Mouse (Mus musculus) embryonic facial prominence, embryonic 15.5 days (tissue): ENCODE measurements at regions not wholly inside any gene's neighbourhood (a gene's known extent, or its start where the extent isn't known, plus 50 kb on each side); places are given as distances from the start of the nearest gene placed in this dataset.
"Not testable (repeated sequence)": the region's sequence is repeated elsewhere in the genome, so short reads cannot be mapped to it uniquely, and the experiment has no call there.

Source experiments
- ATAC-seq: fragments of 200-750 bp; cut with Nextera tagmentation; 2 replicates; pipeline ENCODE4 v1.8.0; 2017; ENCODE audit warnings: low read depth, moderate TSS enrichment; ENCODE audit not compliant: insufficient number of reproducible peaks, low FRiP score, low TSS enrichment
- H3K27ac ChIP-seq: fragments of 300-500 bp; sonication (generic); replicated peaks from 2 replicates; pipeline ENCODE4 v1.5.1; 2015; ENCODE audit warnings: mild to moderate bottlenecking, inconsistent platforms
- H3K27me3 ChIP-seq: fragments of 300-500 bp; sonication (generic); 2 replicates; pipeline ENCODE4 v1.6.1; 2015; ENCODE audit warnings: inconsistent platforms
- H3K36me3 ChIP-seq: fragments of 300-500 bp; sonication (generic); 2 replicates; pipeline ENCODE4 v1.6.1; 2015; ENCODE audit warnings: mild to moderate bottlenecking, inconsistent platforms
- H3K4me1 ChIP-seq: fragments of 300-500 bp; sonication (generic); 2 replicates; pipeline ENCODE4 v1.6.1; 2015; ENCODE audit warnings: inconsistent platforms
- H3K4me2 ChIP-seq: fragments of 300-500 bp; sonication (generic); replicated peaks from 2 replicates; pipeline ENCODE4 v1.6.1; 2015; ENCODE audit warnings: mild to moderate bottlenecking, inconsistent platforms
- H3K4me3 ChIP-seq: fragments of 300-500 bp; sonication (generic); replicated peaks from 2 replicates; pipeline ENCODE4 v1.5.1; 2015; ENCODE audit warnings: mild to moderate bottlenecking, inconsistent platforms
- H3K9ac ChIP-seq: fragments of 300-500 bp; sonication (generic); 2 replicates; pipeline ENCODE4 v1.6.1; 2015; ENCODE audit warnings: inconsistent platforms
- H3K9me3 ChIP-seq: fragments of 300-500 bp; sonication (generic); replicated peaks from 2 replicates; pipeline ENCODE4 v1.6.1; 2016; ENCODE audit warnings: inconsistent platforms
- WGBS: fragments of 180-500 bp; shearing (Covaris S2); methylation state at CpG from one replicate; pipeline ENCODE4 v1.1.7; 2015; 5-methylcytosine and 5-hydroxymethylcytosine counted together

DNA sequence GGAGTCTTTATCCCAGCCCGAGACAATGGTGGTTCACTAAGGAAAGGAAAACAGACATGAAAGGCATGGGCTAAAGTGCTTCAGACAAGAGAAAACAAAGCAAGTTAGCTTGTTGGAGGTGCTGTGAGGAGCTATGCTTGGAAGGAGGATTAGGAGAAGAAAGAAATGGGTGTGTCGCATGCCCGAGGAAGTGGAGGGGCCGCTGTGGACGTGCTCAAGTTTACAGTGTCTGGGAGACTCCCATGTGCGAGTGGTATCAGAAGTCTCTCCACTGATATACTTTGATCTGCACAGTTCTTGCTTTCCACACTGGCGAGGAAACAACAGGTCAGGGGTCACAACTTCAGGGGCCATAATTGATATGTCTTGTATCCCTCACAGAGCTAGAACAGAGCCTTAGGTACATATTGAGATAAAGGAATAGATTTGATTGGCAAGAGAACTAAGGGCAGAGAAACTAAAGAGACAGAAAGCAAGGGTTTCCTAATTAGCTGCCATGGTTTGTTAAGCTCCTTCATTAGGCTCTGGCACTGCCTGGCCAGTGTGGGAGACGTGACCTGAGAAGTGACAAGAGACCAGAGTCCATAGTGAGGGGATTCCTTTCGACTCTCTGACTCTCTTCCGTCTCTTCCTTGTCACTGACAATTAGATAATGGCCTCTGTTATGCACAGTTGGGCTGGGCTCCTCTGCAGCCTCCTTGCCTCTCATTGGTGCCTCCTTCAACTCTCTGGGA is 93.1 kb downstream of the Enc1 start:
- Histone ChIP-seq H3K4me2 (no peak overlapping the region), H3K4me3 (no peak overlapping the region), H3K9ac (no peak overlapping the region), H3K36me3 (no peaks in the 10 kb centered on the region), H3K27me3 (peaks cover 4% of the 10 kb centered on the region; the same call in 1 of the 2 replicates), H3K9me3 (no peaks in the 10 kb centered on the region), H3K27ac (no peak overlapping the region), H3K4me1 (peaks cover 12% of the 10 kb centered on the region)
- no peak for ATAC-seq
- WGBS = 31% methylated on average over 10 of the region's 10 CpGs

DNA sequence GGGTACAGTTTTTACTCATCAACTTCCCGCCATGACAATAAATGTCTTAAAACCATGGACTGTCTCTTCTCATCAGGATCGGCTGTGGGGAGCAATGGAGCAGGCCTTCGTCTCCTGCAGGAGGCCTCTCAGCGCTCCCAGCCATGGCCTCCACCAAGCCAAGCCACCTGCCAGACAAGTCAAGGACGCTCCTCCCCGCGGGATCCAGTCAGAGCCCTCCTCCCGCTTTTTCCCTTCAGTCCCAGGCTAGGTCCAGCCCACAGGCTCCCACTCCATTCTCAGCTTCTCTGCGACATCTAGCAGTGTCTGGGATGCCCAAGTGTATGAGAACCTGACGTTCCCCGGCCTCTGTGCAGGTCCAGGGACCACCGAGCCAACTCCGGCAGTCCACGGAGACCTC is 90.2 kb downstream of the Enc1 start:
- WGBS = 88% methylated on average over 14 of the region's 14 CpGs
- H3K4me1 ChIP-seq = no peaks in the 10 kb centered on the region
- peaks cover 4% of the 10 kb centered on the region; the same call in 1 of the 2 replicates for H3K27me3 ChIP-seq
- H3K9me3 ChIP-seq = no peaks in the 10 kb centered on the region
- H3K36me3 ChIP-seq = no peaks in the 10 kb centered on the region
- no peak for ATAC-seq
- no peak overlapping the region for H3K9ac ChIP-seq
- no peak overlapping the region for H3K27ac ChIP-seq
- no peak overlapping the region for H3K4me2 ChIP-seq
- no peak overlapping the region for H3K4me3 ChIP-seq

DNA sequence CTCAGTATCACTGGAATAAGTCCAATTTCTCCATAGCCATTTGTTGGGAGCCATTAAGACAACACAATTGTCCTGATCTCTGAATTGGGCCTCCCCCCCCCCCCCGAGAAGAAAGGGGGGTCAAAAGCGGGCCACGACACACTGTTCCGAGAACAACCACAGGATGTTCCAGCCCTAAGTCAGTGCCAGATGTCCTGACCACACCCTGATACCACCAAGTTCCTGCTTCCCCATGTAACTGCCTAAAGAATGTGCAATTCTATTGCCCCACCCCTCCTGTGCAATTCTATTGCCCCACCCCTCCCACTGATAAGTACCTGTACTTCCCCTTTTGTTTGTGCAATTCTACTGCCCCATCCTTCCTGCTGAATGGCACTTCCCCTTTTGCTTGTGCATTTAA is 80.4 kb downstream of the Enc1 start:
- H3K36me3 ChIP-seq, H3K4me3 ChIP-seq, H3K9ac ChIP-seq, H3K4me1 ChIP-seq, H3K27me3 ChIP-seq, H3K4me2 ChIP-seq, ATAC-seq, H3K9me3 ChIP-seq, H3K27ac ChIP-seq: not testable (repeated sequence)
- WGBS = 61% methylated on average over 4 of the region's 4 CpGs

DNA sequence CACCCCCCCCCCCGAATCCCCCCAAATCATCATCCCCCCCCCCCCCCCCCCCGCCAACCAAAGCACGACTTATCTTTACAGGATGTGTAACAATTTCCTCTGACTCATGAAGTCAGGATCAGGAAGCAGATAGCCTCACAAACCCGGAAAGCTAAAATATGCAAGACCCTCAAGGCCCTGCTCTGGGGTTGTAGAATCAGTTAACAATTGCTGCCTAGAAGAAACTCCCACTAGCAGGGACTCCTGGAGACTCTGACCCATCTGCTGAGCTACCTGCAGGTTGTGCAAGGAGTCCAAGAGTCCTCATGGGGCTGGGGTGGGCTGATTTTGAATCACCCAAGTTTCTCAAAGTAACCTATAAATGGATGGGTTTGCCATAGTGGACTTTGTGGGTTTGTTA is 79.9 kb downstream of the Enc1 start:
- H3K27ac ChIP-seq = no peak overlapping the region
- H3K9me3 ChIP-seq = no peaks in the 10 kb centered on the region
- WGBS = 26% methylated on average over 2 of the region's 4 CpGs
- no peak for ATAC-seq
- H3K4me3 ChIP-seq = no peak overlapping the region
- H3K4me2 ChIP-seq = no peak overlapping the region
- H3K36me3 ChIP-seq = no peaks in the 10 kb centered on the region
- no peaks in the 10 kb centered on the region for H3K4me1 ChIP-seq
- no peaks in the 10 kb centered on the region for H3K27me3 ChIP-seq
- H3K9ac ChIP-seq = no peak overlapping the region

DNA sequence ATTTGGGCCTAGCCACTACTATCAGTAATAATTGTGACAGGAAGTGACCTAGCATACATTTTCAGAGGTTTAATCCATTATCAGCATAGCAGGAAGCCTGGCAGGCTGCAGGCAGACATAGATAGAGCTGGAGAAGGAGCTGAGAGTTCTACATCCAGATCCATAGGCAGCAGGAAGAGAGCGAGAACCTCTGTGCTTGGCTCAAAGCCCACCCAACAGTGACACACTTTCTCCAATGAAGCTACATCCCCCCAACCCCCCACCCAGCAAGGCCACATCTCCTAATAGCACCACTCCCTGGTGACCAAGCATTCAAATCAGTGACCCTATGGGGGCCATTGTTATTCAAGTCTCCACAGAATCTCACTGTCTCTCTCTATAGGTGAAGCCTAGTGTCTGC is 79.4 kb downstream of the Enc1 start:
- ATAC-seq = no peak
- 85% methylated on average over 1 of the region's 1 CpGs for WGBS

DNA sequence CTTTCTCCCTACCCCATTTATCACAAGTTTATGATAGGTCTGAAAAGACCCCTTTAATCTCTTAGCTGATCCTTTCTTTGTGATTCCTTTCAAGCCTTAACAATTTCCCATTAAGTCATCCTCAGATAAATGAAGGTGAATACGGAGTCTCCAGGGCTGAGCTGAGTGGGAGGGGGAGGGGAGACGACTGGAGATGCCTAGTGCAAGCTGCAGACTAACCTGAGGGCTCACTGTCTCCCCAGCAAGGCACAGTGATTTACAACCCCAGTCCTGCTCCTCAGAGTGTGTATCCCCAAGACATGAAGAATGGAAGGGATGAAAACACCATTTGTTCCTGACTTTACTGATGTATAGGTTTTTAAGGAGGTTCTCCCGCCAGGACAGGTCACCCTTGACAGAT is 76.7 kb downstream of the Enc1 start:
- no peaks in the 10 kb centered on the region for H3K36me3 ChIP-seq
- H3K4me3 ChIP-seq = no peak overlapping the region
- H3K4me2 ChIP-seq = no peak overlapping the region
- no peak for ATAC-seq
- H3K9ac ChIP-seq = no peak overlapping the region
- no peak overlapping the region for H3K27ac ChIP-seq
- H3K9me3 ChIP-seq = no peaks in the 10 kb centered on the region
- no peaks in the 10 kb centered on the region for H3K27me3 ChIP-seq
- 25% methylated on average over 3 of the region's 3 CpGs for WGBS
- no peaks in the 10 kb centered on the region for H3K4me1 ChIP-seq

More for the DNA sequence above, 79.4 kb downstream of the Enc1 start:
- no peaks in the 10 kb centered on the region for H3K9me3 ChIP-seq
- H3K9ac ChIP-seq = no peak overlapping the region
- no peak overlapping the region for H3K4me2 ChIP-seq
- no peaks in the 10 kb centered on the region for H3K36me3 ChIP-seq
- no peak overlapping the region for H3K4me3 ChIP-seq
- no peaks in the 10 kb centered on the region for H3K4me1 ChIP-seq
- no peaks in the 10 kb centered on the region for H3K27me3 ChIP-seq
- H3K27ac ChIP-seq = no peak overlapping the region

DNA sequence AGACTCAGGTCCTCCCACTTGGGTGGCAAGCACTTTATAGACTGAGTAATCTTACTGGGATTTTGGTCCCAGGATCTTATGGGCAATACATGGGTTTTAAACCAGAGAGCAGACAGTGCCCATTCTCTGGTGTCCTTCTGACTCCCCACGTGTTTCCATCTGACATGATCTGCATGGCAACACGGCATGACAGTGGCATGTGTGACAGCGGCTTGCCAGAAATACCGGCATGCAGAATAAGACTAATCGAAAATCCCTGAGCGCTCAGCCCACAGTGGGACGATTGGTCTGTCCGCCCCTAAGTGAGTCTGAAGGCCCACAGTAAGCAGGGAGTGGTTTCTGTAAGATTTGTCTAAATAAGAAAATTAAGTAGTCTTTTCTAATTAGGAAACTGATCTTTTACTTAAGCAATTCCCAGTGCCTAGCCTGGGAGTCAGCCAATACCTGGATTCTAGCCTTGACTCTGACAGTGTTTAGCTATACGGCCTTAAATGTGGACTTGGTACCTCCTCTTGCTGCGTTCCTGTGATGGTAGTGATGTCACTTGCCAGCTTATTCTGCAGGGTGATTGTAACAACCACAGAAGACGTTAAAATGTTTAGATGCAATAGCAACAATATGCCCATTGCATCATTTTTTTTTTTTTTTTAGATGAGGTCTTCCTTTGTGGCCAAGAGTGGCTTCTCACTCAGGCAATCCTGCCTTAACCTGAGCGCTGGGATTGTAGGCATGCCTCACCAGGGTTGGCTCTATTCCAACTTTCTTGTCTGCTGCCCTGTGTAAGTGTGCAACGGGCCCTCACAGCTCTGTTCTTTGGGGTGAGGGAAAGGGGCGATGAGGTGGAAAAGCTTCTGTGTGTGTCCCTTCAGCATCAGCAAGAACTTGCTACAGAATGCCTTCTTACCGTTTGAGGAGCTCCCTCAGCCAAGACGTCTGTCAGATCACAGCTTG is 71.8 kb downstream of the Enc1 start:
- Histone ChIP-seq H3K27ac (no peak overlapping the region), H3K36me3 (no peaks in the 10 kb centered on the region)
- WGBS = 63% methylated on average over 16 of the region's 16 CpGs

DNA sequence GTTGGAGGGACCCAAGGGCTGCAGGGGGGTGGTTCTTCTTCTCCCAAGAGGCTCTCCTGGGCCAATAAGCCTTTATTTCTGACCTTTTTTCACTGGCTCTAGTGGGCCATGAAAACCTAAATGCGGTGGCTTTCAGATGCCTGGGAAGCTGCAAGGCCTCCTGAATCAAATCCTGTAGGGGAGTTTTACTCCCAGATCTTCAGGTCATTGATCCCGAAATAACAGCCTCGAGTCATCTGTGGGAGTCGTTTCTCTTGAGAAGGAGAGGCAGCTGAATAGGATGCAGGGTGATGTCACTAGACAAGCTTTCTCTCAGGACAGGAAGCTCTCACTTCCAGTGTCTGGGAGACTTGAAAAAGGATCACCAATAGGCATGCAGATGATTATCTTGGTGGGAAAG is 70.4 kb downstream of the Enc1 start:
- ATAC-seq = no peak
- Histone ChIP-seq H3K4me3 (no peak overlapping the region), H3K27ac (no peak overlapping the region), H3K9me3 (no peaks in the 10 kb centered on the region), H3K4me1 (peaks cover 15% of the 10 kb centered on the region; the same call in 1 of the 2 replicates), H3K9ac (no peak overlapping the region), H3K27me3 (no peaks in the 10 kb centered on the region), H3K4me2 (no peak overlapping the region), H3K36me3 (no peaks in the 10 kb centered on the region)
- WGBS = 19% methylated on average over 4 of the region's 4 CpGs

More for the DNA sequence above, 71.8 kb downstream of the Enc1 start:
- no peaks in the 10 kb centered on the region for H3K27me3 ChIP-seq
- H3K9me3 ChIP-seq = no peaks in the 10 kb centered on the region
- no peak overlapping the region for H3K9ac ChIP-seq
- no peak overlapping the region for H3K4me3 ChIP-seq
- peaks cover 15% of the 10 kb centered on the region; the same call in 1 of the 2 replicates for H3K4me1 ChIP-seq
- no peak overlapping the region for H3K4me2 ChIP-seq
- ATAC-seq = no peak

DNA sequence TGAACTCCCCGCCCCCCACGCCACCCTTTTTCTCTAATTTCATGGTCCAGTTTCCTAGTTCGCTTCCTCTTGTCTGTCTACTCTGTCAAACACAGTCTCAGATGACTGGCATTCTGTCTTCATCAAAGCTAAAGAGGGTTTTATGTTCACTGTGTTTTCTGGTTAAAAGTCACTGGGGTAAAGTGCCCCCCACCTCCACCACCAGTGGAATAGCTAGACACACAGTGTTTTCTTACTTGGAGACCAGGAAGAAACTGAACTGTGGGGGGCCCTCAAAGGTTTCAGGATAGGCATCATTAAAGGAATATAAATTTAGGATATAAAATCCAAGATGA is 69.9 kb downstream of the Enc1 start:
- H3K27me3 ChIP-seq = no peaks in the 10 kb centered on the region
- H3K9ac ChIP-seq = no peak overlapping the region
- ATAC-seq = no peak
- no peaks in the 10 kb centered on the region for H3K36me3 ChIP-seq
- no peak overlapping the region for H3K4me2 ChIP-seq
- no peaks in the 10 kb centered on the region for H3K9me3 ChIP-seq
- H3K4me1 ChIP-seq = peaks cover 15% of the 10 kb centered on the region; the same call in 1 of the 2 replicates
- no peak overlapping the region for H3K27ac ChIP-seq
- WGBS = 11% methylated on average over 3 of the region's 3 CpGs
- no peak overlapping the region for H3K4me3 ChIP-seq

DNA sequence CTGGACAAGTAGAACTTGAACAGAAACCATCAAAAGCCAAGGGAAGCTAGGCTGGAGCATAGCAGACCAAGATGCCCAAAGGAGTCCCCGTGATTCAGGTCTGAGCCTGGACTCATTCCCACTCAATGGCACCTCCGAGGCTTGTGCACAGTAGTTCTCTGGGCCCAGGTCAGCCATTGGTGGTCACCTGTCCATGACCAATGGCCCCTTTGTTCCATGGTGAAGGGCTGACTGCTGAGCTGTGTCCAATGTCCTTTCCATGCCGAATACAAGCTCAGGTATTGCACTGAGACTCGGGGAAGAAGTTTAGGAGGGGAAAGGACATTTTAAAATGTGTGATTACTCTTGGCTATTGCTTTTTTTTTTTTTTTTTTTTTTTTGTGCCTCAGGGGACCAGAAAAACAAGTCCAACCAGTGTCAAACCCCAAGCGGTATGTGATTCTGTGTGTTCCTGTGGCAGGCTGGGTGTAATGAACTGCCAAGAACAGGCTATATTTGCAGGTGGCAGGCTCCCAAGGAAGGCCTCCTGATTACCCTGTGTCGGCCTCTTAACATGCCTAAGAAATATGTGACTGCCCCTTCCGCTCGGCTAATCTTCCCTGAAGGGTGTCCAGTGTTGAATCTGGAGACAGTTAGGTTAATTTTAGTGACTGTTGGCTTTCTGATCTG is 69.4 kb downstream of the Enc1 start:
- no peaks in the 10 kb centered on the region for H3K9me3 ChIP-seq
- ATAC-seq = peak; percentile 57; the same call in 1 of the 2 replicates
- WGBS = 38% methylated on average over 8 of the region's 8 CpGs

DNA sequence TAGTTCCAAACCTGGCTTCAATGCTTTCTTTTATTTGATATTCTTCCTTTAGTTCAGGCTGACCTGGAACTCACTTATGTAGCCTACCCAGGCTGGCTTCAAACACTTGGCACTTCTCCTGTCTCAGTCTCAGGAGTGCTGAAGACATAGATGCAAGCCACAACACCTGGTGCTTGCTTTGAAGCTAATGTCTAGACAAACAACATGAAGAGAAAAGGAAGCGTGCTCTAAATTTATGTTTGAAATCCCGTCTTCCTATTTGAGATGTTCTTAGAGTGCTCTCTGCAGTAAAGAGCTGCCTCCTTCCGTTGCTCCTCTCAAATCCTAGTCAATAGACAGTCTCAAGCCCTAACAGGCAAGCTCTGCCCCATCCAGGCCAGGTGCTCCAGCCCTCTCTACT is 68.5 kb downstream of the Enc1 start:
- Histone ChIP-seq H3K4me1 (peaks cover 15% of the 10 kb centered on the region; the same call in 1 of the 2 replicates), H3K27me3 (no peaks in the 10 kb centered on the region), H3K36me3 (no peaks in the 10 kb centered on the region), H3K9me3 (no peaks in the 10 kb centered on the region), H3K4me2 (no peak overlapping the region), H3K4me3 (no peak overlapping the region), H3K27ac (no peak overlapping the region), H3K9ac (no peak overlapping the region)
- 74% methylated on average over 3 of the region's 3 CpGs for WGBS
- no peak for ATAC-seq

More for the DNA sequence above, 69.4 kb downstream of the Enc1 start:
- H3K9ac ChIP-seq = no peak overlapping the region
- H3K27me3 ChIP-seq = no peaks in the 10 kb centered on the region
- H3K36me3 ChIP-seq = no peaks in the 10 kb centered on the region
- no peak overlapping the region for H3K27ac ChIP-seq
- peaks cover 15% of the 10 kb centered on the region; the same call in 1 of the 2 replicates for H3K4me1 ChIP-seq
- H3K4me3 ChIP-seq = no peak overlapping the region
- no peak overlapping the region for H3K4me2 ChIP-seq
